ENCODE assay signal across 40 mouse cellular contexts in genomic region chr3:138419369-138419768, GRCm38 (mm10). TPM values are rescaled to one million over a fixed set of nuclear protein-coding genes. Genes with fewer than 3 reads are reported as not detected.
DNase-seq lines count a peak whose midpoint lies in the region; ATAC-seq and TF ChIP-seq lines count a peak whose summit lies in the region.
"Had no signal": no experiment of that assay in that cellular context is flagged by ENCODE, and none has a peak within 500 bp of the region (broad histone marks: within the 10 kb centered on the region; RNA-seq: fewer than 3 reads in every experiment).

No protein-coding gene starts in this region.

- peak overlapping the region; percentile 32 for H3K4me2 ChIP-seq in CH12.LX (ENCODE audit: insufficient read depth, low read depth, poor library complexity, severe bottlenecking)
- 0 out of 2 replicates have a peak overlapping the region, but pooled peaks have one; percentile 27 for H3K4me2 ChIP-seq in intestine, postnatal 0 days (replicated peaks; ENCODE audit: low read depth)
- H3K4me2 ChIP-seq: hindbrain, embryonic 13.5 days; limb, embryonic 15.5 days; liver, embryonic 13.5 days; midbrain, embryonic 13.5 days had no signal

- peak; percentile 64 for TF ChIP-seq EP300 in CH12.LX (IDR thresholded peaks at IDR 0.05; ENCODE audit: low read length)

- H3K4me1 ChIP-seq in CH12.LX (ENCODE audit: control insufficient read depth in 1 of 2, insufficient read depth in 2 of 2), result peaks cover 10 to 21% of the 10 kb centered on the region in 2 experiments
- no peaks in the 10 kb centered on the region for H3K4me1 ChIP-seq in intestine, postnatal 0 days (replicated peaks; ENCODE audit: control insufficient read depth, insufficient read depth, low read length)
- peaks cover 11% of the 10 kb centered on the region; the same call in 1 of the 2 replicates for H3K4me1 ChIP-seq in small intestine, adult 2 months (ENCODE audit: control insufficient read depth, insufficient read depth, insufficient read length, low read length)
- H3K4me1 ChIP-seq: hindbrain, embryonic 13.5 days; limb, embryonic 10.5 days; limb, embryonic 15.5 days; liver, embryonic 13.5 days; megakaryocyte, embryonic 14.5 days; midbrain, embryonic 13.5 days had no signal

- no peak overlapping the region for H3K27ac ChIP-seq in CH12.LX (ENCODE audit: insufficient read depth, low read depth)
- peak overlapping the region; percentile 41; the same call in 1 of the 2 replicates for H3K27ac ChIP-seq in intestine, postnatal 0 days (ENCODE audit: low read depth, low read length)
- peak overlapping the region; percentile 10; the same call in 1 of the 2 replicates for H3K27ac ChIP-seq in small intestine, adult 2 months (ENCODE audit: insufficient read depth, low read depth, low read length)
- H3K27ac ChIP-seq: hindbrain, embryonic 13.5 days; layer of hippocampus, adult 2 months; limb, embryonic 10.5 days; limb, embryonic 15.5 days; liver, embryonic 13.5 days; midbrain, embryonic 13.5 days had no signal

- WGBS in intestine, postnatal 0 days, result 35% methylated on average over 6 of the region's 6 CpGs
- WGBS in small intestine, adult 2 months, result 20% methylated on average over 6 of the region's 6 CpGs

- peaks cover 1% of the 10 kb centered on the region for H3K27me3 ChIP-seq in CH12.LX (replicated peaks)
- H3K27me3 ChIP-seq in intestine, postnatal 0 days (replicated peaks; ENCODE audit: control insufficient read depth, insufficient read depth, low read length), result no peaks in the 10 kb centered on the region
- H3K27me3 ChIP-seq in small intestine, adult 2 months (ENCODE audit: control insufficient read depth, insufficient read depth, low read length), result no peaks in the 10 kb centered on the region
- H3K27me3 ChIP-seq: hindbrain, embryonic 13.5 days; limb, embryonic 15.5 days; liver, embryonic 13.5 days; midbrain, embryonic 13.5 days had no signal

- TF ChIP-seq CTCF in CH12.LX (conservative IDR thresholded peaks at IDR 0.05 in 1 of 2, IDR thresholded peaks at IDR 0.05 in 1 of 2; ENCODE audit: low read depth in 2 of 2, low read length in 2 of 2), result no peak
- no peak for TF ChIP-seq CTCF in intestine, postnatal 0 days (IDR thresholded peaks at IDR 0.05; ENCODE audit: low read depth)
- no peak for TF ChIP-seq CTCF in small intestine, adult 2 months (IDR thresholded peaks at IDR 0.05; ENCODE audit: extremely low read depth, insufficient read length, insufficient replicate concordance, low read depth, low read length)

- H3K79me2 ChIP-seq in CH12.LX (replicated peaks; ENCODE audit: control insufficient read depth, extremely low read depth, insufficient read depth, poor library complexity, severe bottlenecking), result no peaks in the 10 kb centered on the region

- TF ChIP-seq RAD21 in CH12.LX (IDR thresholded peaks at IDR 0.05; ENCODE audit: low read depth, low read length), result no peak

- no peak overlapping the region for H3K4me3 ChIP-seq in CH12.LX (replicated peaks in 1 of 3; ENCODE audit: low read depth in 2 of 3, low read length in 2 of 3, poor library complexity in 1 of 3)
- H3K4me3 ChIP-seq in intestine, postnatal 0 days (ENCODE audit: low read depth, low read length), result no peak overlapping the region
- H3K4me3 ChIP-seq in small intestine, adult 2 months (ENCODE audit: low read depth, low read length), result no peak overlapping the region
- H3K4me3 ChIP-seq: erythroblast, embryonic 14.5 days; hindbrain, embryonic 13.5 days; layer of hippocampus, adult 2 months; limb, embryonic 10.5 days; limb, embryonic 15.5 days; liver, embryonic 13.5 days; megakaryocyte, embryonic 14.5 days; midbrain, embryonic 13.5 days had no signal

- no peak for TF ChIP-seq POLR2A in CH12.LX (IDR thresholded peaks at IDR 0.05; ENCODE audit: low read depth, low read length)
- TF ChIP-seq POLR2A in small intestine, adult 2 months (IDR thresholded peaks at IDR 0.05; ENCODE audit: low read depth, low read length), result no peak

- no peaks in the 10 kb centered on the region for H3K9me3 ChIP-seq in CH12.LX (replicated peaks; ENCODE audit: low read length)
- no peaks in the 10 kb centered on the region for H3K9me3 ChIP-seq in intestine, postnatal 0 days (ENCODE audit: control insufficient read depth)
- H3K9me3 ChIP-seq: hindbrain, embryonic 13.5 days; limb, embryonic 10.5 days; limb, embryonic 15.5 days; liver, embryonic 13.5 days; midbrain, embryonic 13.5 days had no signal

- DNase-seq in CH12.LX (ENCODE audit: extremely low read depth), result peak; percentile 62
- DNase-seq in induced T-regulatory cell, adult 2 months (ENCODE audit: low read depth), result peak; percentile 83
- no peak for DNase-seq in adrenal gland, postnatal 10 days
- no peak for DNase-seq in heart, postnatal 4 days
- DNase-seq in layer of hippocampus, adult 9-10 months (ENCODE audit: low spot score), result no peak
- DNase-seq in kidney, adult 8-10 months, result no peak
- DNase-seq: adrenal gland, adult 2 months; cerebellum, adult 11 months; cerebellum, adult 9-10 months; heart, postnatal 14 days; kidney, postnatal 25 days; layer of hippocampus, postnatal 36 days; liver, embryonic 13.5 days; lung, adult 18-20 months; lung, postnatal 10 days; right cerebral cortex, postnatal 25 days; spleen, adult 18-20 months; thymus, postnatal 14 days had no signal

- in situ Hi-C loops in CH12.LX (cut with MboI; ENCODE audit: low pct_ligation_motif_present, low pct_unique_long_range_greater_than_20kb, low sequenced_read_pairs), result no loop called here

- no peak overlapping the region for H3K9ac ChIP-seq in CH12.LX (ENCODE audit: insufficient read depth, low read depth)
- no peak overlapping the region for H3K9ac ChIP-seq in intestine, postnatal 0 days (ENCODE audit: low read depth, low read length)
- H3K9ac ChIP-seq: hindbrain, embryonic 13.5 days; limb, embryonic 15.5 days; liver, embryonic 13.5 days; midbrain, embryonic 13.5 days had no signal

- ATAC-seq in intestine, postnatal 0 days, result peak; percentile 94
- ATAC-seq: forebrain, embryonic 16.5 days; midbrain, embryonic 13.5 days had no signal

- H3K36me3 ChIP-seq in CH12.LX (replicated peaks in 1 of 2; ENCODE audit: control insufficient read depth in 1 of 2, insufficient read depth in 1 of 2, low read length in 1 of 2), result no peaks in the 10 kb centered on the region
- H3K36me3 ChIP-seq in intestine, postnatal 0 days (ENCODE audit: control insufficient read depth, insufficient read depth), result no peaks in the 10 kb centered on the region
- no peaks in the 10 kb centered on the region for H3K36me3 ChIP-seq in small intestine, adult 2 months (ENCODE audit: control insufficient read depth, insufficient read depth, low read length)
- H3K36me3 ChIP-seq: hindbrain, embryonic 13.5 days; limb, embryonic 10.5 days; limb, embryonic 15.5 days; liver, embryonic 13.5 days; midbrain, embryonic 13.5 days had no signal

- dilution Hi-C loops in CH12.LX (cut with MboI; ENCODE audit: extremely low pct_ligation_motif_present, extremely low pct_unique_long_range_greater_than_20kb, low sequenced_read_pairs), result no loop called here

TF ChIP-seq in CH12.LX, 34 proteins besides CTCF, POLR2A, EP300 and RAD21 (continues in another document):
- TF ChIP-seq ZKSCAN1 (IDR thresholded peaks at IDR 0.05; ENCODE audit: borderline replicate concordance, low read depth, low read length) (no peak), TBP (conservative IDR thresholded peaks at IDR 0.05; ENCODE audit: low read depth, low read length) (no peak), SMC3 (IDR thresholded peaks at IDR 0.05; ENCODE audit: low read depth, low read length) (no peak), ETS1 (conservative IDR thresholded peaks at IDR 0.05; ENCODE audit: low read depth, low read length) (peak; percentile 44), CHD2 (IDR thresholded peaks at IDR 0.05; ENCODE audit: low read length) (no peak), ZMIZ1 (IDR thresholded peaks at IDR 0.05; ENCODE audit: low read depth, low read length) (no peak), IRF4 (IDR thresholded peaks at IDR 0.05; ENCODE audit: low read depth, low read length) (peak; percentile 50; the same call in 1 of the 2 replicates), MYC (IDR thresholded peaks at IDR 0.05; ENCODE audit: low read depth, low read length) (peak; percentile 79), GABPA (IDR thresholded peaks at IDR 0.05; ENCODE audit: insufficient replicate concordance, low read depth, low read length) (no peak), ELF1 (IDR thresholded peaks at IDR 0.05; ENCODE audit: low read depth, low read length) (0 out of 2 replicates have a peak, but pooled peaks have one; percentile 21), KAT2A (IDR thresholded peaks at IDR 0.05; ENCODE audit: insufficient replicate concordance, low read length) (no peak), SIN3A (IDR thresholded peaks at IDR 0.05; ENCODE audit: low read length) (no peak), RCOR1 (conservative IDR thresholded peaks at IDR 0.05; ENCODE audit: low read depth, low read length) (no peak; the same call in 1 of the 2 replicates), E2F4 (IDR thresholded peaks at IDR 0.05; ENCODE audit: insufficient replicate concordance, low read depth, low read length) (no peak), BHLHE40 (IDR thresholded peaks at IDR 0.05; ENCODE audit: low read depth, low read length) (peak; percentile 96), MAZ (IDR thresholded peaks at IDR 0.05; ENCODE audit: low read depth, low read length) (no peak), ZNF384 (IDR thresholded peaks at IDR 0.05; ENCODE audit: low read depth, low read length) (peak; percentile 11; the same call in 1 of the 2 replicates), HCFC1 (IDR thresholded peaks at IDR 0.05; ENCODE audit: low read depth, low read length) (no peak), JUND (conservative IDR thresholded peaks at IDR 0.05; ENCODE audit: low read depth, low read length) (no peak; the same call in 1 of the 2 replicates), MAFK (IDR thresholded peaks at IDR 0.05; ENCODE audit: insufficient replicate concordance, low read length) (0 out of 2 replicates have a peak, but pooled peaks have one; percentile 17), MXI1 (IDR thresholded peaks at IDR 0.05; ENCODE audit: low read depth, low read length) (no peak)

RNA-seq across cellular contexts. Expression of gene Adh4, which starts 4.1 kb away (rescaled TPM):
- total RNA-seq in CH12.LX (2012; rRNA removed), result 0.21 and 0.25 TPM in 2 replicates
- total RNA-seq in CH12.LX (2014; rRNA removed), result not detected in 2 replicates
- not detected in 2 replicates for polyA plus RNA-seq in CH12.LX (2012; ENCODE audit: insufficient read length, low read depth)
- 0.51 TPM in 1 of 2 replicates, not detected in the other for polyA plus RNA-seq in intestine, postnatal 0 days (2015; fragmentation: Nextera tagmentation; extraction: Ambion mirVana)
- 1.7 and 11.8 TPM in 2 replicates for polyA plus RNA-seq in small intestine, adult 2 months (2012; rRNA removed)
- 1 to 10 TPM; 3.6 to 4.4 TPM for total RNA-seq in adrenal gland, postnatal 10 days (2021)
- total RNA-seq in heart, postnatal 4 days (2021), result not detected
- total RNA-seq: gastrocnemius, adult 8-10 months; gastrocnemius, postnatal 4 days; heart, postnatal 14 days; layer of hippocampus, adult 2 months; layer of hippocampus, postnatal 36 days; monocyte, adult 5-6 weeks; neutrophil, adult 5-6 weeks had no signal
- polyA plus RNA-seq: C2C12; cortical plate, adult 2 months; embryonic facial prominence, embryonic 14.5 days; erythroblast, embryonic 14.5 days; forebrain, embryonic 11.5 days; forebrain, embryonic 16.5 days; heart, embryonic 14.5 days; hindbrain, embryonic 13.5 days; kidney, embryonic 14.5 days; limb, embryonic 10.5 days; liver, embryonic 13.5 days; midbrain, embryonic 13.5 days; stomach, embryonic 16.5 days; urinary bladder, adult 2 months had no signal

RNA-seq across cellular contexts. Expression of gene Adh5, which starts 23.5 kb away (rescaled TPM):
- total RNA-seq in CH12.LX (2012; rRNA removed) (384 TPM in 2 replicates), CH12.LX (2014; rRNA removed) (468 and 489 TPM in 2 replicates)
- 487 and 508 TPM in 2 replicates for polyA plus RNA-seq in CH12.LX (2012; ENCODE audit: insufficient read length, low read depth)
- 105 and 111 TPM in 2 replicates for polyA plus RNA-seq in intestine, postnatal 0 days (2015; fragmentation: Nextera tagmentation; extraction: Ambion mirVana)
- polyA plus RNA-seq in small intestine, adult 2 months (2012; rRNA removed), result 5.3 and 8.4 TPM in 2 replicates
- total RNA-seq in adrenal gland, postnatal 10 days (2021), result 100 to 1,000 TPM; 209 TPM
- 100 to 1,000 TPM; 108 to 113 TPM for total RNA-seq in heart, postnatal 4 days (2021)

Comparison
In these comparisons a context has a peak if more than half of its experiments do, and no peak if none do; other contexts are left out.
1. DNase-seq: peak in CH12.LX (single experiment) and induced T-regulatory cell, adult 2 months (single experiment); none in adrenal gland, postnatal 10 days (single experiment), heart, postnatal 4 days (single experiment), layer of hippocampus, adult 9-10 months (single experiment) and kidney, adult 8-10 months (0 of 2).